Mouse (Mus musculus): ENCODE data around the gene Kcnk5.

The Kcnk5 gene

GRCm38 (mm10) chr14:20113189-20113961 lies 68.2 kb downstream of the Kcnk5 start:
- no peak for DNase-seq (ENCODE audit: low spot score)

- DNase-seq (ENCODE audit: low spot score), result no peak
Measured at GRCm38 (mm10) chr14:20112218-20112617, 69.4 kb downstream of the Kcnk5 start.

- no peak for DNase-seq (ENCODE audit: low spot score)
Measured at GRCm38 (mm10) chr14:20110945-20111344, 70.7 kb downstream of the Kcnk5 start.

DNA sequence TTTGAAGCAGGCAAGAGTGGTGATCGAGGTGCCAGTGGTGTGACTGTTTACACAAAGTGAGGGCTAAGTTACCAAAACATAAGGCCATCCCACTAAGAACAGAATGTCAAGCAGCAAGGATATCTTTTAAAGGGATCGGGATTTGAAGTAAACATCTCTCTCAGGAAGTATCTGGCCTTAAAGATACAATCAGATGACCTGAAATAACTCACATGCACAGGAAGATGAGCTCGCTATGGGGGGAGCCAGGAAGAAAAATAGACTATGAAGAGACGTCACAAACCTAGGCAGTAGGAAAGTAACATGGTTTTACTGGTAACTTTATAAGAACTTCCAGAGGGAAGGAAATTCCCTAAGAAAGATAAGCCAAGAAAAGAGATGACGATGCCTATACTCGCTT lies 75.3 kb downstream of the Kcnk5 start:
- no peak for DNase-seq (ENCODE audit: low spot score)

GRCm38 (mm10) chr14:20103207-20103606 lies 78.4 kb downstream of the Kcnk5 start:
- DNase-seq (ENCODE audit: low spot score), result no peak

DNA sequence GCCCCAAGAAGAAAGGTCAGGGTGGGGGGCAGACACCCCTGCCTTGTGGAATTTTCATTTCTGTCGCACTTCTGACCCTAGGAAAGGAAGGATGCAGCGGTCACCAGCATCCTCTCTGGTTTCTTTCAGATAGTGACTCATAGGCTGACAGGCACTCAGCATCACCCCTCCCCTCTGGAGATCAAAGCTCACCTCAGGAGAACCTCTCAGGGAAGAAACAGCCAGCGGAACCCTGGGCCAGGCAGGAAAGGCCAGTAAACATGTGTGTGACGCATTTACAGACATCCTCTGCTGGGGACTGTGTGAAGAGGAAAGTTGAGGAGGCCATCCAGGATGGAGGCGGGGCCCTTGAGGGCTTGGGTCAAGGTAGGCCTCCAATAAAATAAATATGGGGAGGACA lies 83.5 kb downstream of the Kcnk5 start:
- no peak for DNase-seq (ENCODE audit: low spot score)

- DNase-seq (ENCODE audit: low spot score), result no peak
Measured at GRCm38 (mm10) chr14:20094942-20095341, 86.7 kb downstream of the Kcnk5 start.

GRCm38 (mm10) chr14:20093493-20093892 lies 88.1 kb downstream of the Kcnk5 start:
- no peak for DNase-seq (ENCODE audit: low spot score)
